Mouse (Mus musculus) MEL-GATA-1-ER (cell line): Measurements from ENCODE around the gene Tdrd7.
A peak's percentile ranks its signal among the peaks of the same experiment; 100 is the strongest.

Experiments
- DNase-seq: peaks from one replicate; pipeline ENCODE4 v3.0.0-alpha.2; 2012; ENCODE audit warnings: low read depth; ENCODE audit errors: extremely low read depth

Tdrd7 gene

GRCm38 (mm10) chr4:45964771-45965439 is at the start of gene Tdrd7:
Tdrd7 (plus strand) TSS chr4:45965334.
- no peak for DNase-seq

- DNase-seq: no peak
Measured at GRCm38 (mm10) chr4:45917091-45917490, 48.0 kb upstream of the Tdrd7 start.

DNA sequence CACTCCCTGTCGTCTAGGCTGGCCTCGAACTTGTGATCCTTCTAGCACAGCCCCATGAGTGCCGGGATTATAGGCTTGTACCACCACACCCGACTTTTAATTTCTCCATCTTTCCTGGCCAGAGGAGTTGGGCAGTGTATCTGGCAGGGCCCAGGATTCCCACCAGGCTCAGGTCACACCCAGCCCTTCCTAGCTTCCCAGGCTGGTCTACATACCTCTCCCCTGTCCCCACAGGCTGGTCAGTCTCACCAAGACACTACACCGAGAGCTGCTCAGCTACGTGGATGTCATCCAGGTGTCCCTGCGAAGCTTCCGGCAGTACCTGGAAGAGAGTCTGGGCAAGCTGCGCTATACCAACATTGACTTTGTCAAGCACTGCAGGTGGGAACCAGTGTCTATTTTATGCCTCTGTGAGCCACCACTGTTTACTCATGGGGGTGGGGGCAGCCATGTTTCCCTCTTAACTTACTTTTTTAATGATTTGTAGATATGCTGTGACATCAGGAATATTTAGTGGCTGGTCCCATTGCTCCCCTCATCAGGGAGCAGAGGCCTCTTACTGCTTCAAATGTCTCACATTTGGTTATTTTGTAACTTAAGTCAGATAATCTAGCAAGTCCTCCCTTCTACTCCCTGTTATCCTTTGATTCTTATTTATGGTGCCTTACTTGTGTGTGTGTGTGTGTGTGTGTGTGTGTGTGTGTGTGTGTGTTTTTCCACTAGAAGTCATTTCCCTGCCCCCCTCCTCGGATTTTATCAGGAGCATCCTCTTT is 43.3 kb upstream of the Tdrd7 start:
- no peak for DNase-seq

DNA sequence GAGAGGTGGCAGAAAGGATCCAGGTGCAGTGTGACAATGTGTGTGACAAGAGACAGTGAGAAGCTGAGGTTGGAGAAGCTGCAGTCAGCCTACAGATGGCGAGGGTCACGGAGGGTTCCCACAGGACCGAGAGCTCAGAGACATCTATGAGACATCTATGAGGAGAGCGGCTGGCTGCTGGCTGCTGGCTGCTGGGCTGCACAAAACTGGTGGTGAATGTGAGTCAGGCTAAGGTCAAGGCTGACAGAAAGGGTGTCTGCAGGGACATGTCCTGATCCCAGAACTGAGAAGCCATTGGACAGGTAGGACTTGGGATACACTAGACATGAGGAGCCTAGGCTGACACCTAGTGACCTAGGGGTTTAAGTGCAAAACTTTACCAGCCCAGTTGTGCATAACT is 41.1 kb upstream of the Tdrd7 start:
- DNase-seq: no peak

GRCm38 (mm10) chr4:45928561-45928960 is 36.6 kb upstream of the Tdrd7 start:
- no peak for DNase-seq

DNA sequence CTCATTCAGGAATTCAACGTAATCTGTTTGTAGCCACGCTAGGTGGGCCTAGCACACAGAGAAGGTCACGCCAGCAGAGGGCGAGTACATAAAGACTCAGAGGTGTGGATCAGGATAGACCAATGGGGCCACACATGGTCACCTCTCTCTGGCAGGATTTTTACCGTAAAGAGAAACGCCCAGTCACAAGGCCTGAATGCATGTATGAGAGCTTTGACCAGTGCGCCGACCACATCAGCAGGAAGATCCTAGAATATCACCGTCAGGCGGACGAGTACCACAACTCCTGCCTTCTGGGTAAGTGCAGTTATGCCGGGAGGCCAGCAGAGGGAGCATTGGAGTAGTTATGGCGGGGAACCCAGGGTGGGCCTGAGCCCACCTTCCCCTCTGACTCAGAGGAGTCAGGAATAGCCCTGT is 23.5 kb upstream of the Tdrd7 start:
- no peak for DNase-seq

GRCm38 (mm10) chr4:45947729-45948128 is 17.4 kb upstream of the Tdrd7 start:
- no peak for DNase-seq

DNA sequence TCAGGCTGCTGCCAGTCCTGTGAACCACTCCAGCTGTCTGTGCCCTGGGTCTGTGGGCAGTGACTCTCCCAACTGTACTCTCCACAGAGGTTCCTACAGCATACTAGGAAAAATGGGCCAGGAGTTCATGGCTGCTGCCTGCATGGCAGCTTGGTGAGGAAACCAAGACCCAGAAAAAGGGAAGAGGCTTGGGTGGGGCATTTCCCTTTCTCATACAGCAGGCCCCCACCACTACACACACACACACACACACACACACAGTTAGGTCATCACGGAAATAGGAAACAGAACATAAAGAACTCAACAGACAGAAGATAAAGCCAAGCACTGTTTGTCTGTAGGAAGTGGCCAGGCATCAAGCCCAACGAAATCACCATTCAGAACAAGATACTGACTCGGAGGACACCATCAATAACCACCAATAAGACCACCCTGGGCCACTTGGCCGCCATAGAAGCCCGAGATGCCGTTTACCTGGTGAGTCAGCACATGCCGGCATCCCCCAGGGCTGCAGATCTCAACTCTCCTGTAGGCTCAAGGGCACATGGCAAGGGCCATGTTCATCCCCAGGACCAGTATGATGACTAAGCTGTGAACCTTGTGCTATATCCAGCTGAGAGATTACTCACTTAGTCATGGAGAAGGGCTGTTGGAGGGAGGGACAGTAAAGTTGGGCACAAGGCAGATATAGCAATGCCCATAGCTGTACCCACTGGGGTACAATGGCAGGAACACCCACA is 15.9 kb upstream of the Tdrd7 start:
- DNase-seq: peak; percentile 76

DNA sequence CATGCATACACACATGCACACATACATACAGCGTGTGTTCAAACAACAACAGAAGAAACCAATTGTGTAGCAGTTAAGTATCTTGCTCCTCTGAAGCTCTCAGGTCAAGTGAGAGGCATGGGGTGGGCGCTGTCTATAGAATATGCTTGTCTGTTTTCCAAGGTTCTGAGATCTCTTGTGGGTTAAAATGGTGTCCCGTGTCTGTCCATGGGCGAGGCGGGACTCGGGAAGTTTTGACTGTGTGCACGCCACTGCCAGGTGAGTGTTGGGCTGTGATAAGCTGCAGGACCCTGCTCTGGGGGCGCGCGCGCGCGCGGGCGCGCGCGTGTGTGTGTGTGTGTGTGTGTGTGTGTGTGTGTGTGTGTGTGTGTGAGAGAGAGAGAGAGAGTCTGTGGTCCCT is 13.3 kb upstream of the Tdrd7 start:
- no peak for DNase-seq

DNA sequence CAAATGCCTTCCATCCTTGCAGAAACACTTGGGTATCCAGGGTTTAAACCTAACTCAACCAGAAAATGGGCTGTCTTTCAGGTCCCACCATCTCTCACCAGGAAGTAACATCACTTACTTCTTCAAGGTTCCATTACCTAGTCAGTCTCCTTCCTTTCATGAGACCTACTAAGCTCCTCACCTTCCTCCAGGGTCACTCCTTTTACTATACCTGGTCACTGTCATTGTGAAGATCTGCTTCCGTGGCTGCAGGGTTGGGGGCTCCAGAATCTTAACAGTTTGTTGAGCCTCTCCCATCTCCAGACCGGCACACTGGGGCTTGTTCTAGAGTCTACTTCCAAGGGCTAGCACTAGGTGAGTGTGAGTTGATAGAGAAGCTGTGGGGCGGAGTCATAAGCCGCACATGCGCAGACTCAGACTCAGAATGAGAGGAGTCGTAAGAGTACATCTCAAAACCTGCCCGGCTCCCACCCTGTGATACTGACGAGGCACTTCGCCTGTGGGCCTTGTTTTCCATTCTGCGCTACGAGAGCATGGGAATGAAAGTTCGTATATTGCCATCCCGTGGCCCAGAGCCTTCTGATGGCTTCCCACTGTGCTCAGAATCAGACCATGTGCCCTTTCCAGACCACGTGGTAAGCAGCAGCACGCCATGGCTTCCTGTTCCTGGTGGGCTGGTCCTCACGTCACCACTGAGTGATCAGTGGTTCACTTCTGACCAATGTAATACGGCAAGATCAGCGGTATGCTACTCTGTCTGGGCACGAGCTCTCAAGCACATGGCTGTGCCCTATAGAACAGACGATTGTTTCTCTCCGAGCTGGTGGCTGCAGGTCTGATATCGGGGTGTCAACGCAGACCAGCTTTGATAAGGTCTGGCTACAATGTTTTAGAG is 11.9 kb upstream of the Tdrd7 start:
- peak; percentile 95 for DNase-seq

DNA sequence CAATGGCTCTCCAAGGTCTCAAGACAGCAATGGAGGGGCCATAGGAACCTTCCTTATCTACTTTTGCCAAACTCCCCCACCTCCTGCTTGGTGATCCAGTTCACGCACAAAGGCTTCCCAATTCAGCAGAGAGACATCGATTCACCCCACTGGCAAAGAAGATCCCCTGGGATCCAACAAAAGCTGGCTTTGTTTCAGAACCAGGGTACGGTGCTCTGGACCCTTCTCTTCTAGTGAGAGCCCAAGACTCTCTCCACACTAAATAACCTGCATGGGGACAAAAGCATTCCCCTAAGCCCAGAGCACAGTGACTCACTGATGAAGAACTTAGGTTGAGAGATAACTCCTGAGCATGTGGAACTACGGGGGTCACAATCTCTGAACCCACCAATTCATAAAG is 9.9 kb upstream of the Tdrd7 start:
- no peak for DNase-seq

DNA sequence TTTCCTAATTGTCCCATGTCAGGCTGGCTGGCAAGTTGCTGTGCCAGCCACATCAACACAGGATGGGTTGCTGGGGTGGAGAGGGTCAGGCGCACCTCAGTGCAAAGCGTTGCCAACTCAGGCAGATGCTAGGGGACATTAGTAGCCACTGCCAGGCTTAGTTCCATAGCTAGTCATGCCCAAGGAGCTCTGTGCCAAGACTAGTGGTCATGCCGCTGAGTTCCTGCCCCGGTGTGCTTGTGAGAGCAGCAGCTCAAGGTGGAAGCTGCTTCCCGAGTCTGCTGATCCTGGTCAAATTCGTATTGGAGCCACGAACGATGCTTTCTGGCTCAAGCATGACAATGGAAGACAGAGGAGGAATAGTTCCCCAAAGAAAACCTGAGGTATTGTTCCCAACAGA is 9.0 kb upstream of the Tdrd7 start:
- DNase-seq: no peak

DNA sequence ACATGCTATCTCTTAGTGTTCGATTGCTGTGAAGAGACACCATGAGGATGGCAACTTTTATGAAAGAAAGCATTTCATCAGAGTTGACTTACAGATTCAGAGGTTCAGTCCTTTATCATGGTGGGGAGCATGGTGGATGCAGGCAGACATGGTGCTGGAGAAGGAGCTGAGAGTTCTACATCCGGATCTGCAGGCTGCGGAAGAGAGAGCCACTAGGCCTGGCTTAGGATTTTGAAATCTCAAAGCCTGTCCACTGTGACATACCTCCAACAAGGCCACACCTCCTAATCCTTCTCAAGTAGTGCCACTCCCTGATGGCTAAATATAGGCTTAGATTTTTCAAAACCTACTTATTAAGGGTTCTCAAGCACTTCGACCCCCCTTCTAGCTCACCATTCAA is 8.4 kb upstream of the Tdrd7 start:
- DNase-seq: no peak

DNA sequence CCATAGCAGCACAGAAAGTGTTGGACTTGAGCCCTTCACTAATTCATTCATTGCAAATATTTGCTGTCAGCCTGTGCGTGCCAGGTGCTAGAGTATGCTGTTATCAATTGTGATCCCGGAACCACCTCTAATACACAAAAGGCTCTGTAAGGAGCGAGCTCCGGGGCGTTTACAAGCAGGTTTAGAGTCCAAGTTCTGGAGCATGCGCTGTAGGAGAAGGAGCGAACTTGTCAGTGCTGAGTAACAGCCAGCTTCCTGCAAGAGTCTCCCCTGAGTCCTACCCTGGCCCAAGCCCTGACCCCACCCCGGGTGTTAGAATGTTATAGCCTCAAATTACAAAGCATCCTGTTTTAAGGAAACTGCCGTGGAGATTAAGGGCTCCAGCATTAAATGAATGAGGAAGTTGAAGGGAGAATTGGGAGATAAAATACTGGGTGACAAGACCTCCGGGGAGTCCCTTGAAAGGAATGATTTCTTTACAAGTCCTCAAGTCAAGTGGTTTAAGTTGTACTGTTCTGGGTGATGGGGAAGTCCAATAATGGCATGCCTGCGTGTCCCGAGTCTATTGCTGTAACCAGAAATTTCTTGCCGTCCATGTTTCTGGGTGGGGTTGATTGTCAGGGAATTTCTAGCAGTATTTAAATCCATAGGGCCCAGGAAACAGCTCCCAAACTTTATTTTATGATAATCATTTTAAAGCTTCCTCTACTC is 758 bp downstream of the Tdrd7 start:
- DNase-seq: peak; percentile 80

GRCm38 (mm10) chr4:45966716-45967115 is 1.6 kb downstream of the Tdrd7 start:
- no peak for DNase-seq

DNA sequence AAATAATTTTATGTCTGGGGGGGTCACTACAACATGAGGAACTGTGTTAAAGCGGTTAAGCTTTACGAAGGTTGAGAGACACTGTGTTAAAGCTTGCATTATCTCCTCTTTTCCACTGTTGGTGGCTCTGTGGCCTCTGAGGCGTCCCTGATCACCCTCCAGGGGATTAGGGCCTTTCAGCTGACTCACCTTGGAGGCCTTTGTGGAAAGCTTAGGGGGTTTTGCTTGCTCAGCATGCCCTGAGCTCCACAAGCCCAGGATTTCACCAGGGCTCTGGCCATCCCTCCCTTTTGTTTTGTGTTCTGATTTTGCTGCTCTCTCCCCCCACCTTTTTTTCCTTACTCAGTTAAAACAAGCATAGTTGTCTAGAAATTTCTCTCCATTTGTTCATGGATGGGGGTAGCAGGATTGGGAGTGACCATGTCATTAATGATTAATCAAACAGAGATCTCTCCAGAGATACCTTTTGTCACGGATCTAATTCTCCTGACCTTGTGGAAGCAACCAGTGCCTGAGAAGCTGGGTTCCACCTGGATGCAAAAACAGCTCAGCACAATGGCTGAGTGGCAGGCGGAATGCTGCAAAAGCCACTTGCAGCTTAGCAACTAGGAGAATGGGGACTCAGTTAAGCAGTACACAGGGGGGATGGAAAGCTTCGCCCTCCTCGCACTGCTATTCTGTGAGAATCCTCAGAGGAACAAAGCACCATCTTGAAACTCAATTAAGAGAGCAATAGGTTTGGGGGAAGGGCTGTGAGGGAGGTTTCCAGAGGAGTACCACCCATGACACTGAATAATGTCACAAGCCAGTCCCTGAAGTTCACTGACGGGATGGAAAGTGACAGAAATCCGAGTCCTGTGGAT is 2.6 kb downstream of the Tdrd7 start:
- no peak for DNase-seq

DNA sequence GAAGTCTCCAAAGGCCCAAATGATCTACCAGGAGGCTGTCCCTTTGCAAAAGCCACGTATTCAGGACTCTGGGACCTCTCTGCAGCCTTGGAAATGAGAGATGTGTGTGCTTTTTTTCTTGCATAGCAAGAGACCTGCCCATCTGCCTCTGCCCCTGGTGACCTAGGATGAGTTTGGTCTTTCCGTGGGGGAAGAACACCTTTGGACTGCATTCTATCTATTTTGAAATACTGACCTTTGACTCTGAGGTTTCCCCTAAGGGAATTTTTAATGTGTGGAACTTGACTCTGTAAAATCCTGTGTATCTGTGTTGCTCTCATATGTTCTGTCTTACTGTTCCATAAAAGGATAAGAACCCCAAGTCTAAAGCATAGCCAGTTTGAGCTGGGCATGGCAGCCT is 3.9 kb downstream of the Tdrd7 start:
- DNase-seq: no peak

GRCm38 (mm10) chr4:45970048-45970560 is 5.0 kb downstream of the Tdrd7 start:
- DNase-seq: no peak

GRCm38 (mm10) chr4:45971806-45972447 is 6.8 kb downstream of the Tdrd7 start:
- DNase-seq: peak; percentile 63
